Comparison of ENCODE assay signal across 35 mouse cellular contexts in the genomic region with DNA sequence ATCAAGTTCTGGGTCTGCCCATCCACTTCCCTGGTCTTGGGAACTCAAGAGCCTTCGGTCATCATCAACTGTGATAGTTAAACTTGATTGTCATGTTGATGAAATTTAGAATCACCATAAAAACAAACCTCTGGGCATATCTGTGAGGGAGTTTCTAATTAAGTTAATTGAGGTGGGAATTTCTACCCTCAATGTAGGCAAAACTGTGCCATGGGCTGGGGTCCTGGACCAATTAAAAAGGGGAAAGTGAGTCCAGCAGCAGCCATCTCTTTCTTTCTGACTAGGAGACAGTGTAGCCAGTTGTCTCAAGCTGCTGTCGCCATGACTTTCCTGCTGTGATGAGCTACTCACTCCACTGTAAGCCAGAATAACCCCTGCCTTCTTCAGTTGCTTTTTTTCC.
"Had no signal": no experiment of that assay in that cellular context is flagged by ENCODE, and none has a peak within 500 bp of the region (broad histone marks: within the 10 kb centered on the region; RNA-seq: fewer than 3 reads in every experiment).

No protein-coding gene starts in this region.

- H3K9me3 ChIP-seq: heart, embryonic 10.5 days; heart, embryonic 12.5 days; heart, embryonic 13.5 days; heart, embryonic 15.5 days; hindbrain, embryonic 10.5 days; hindbrain, embryonic 12.5 days; hindbrain, embryonic 13.5 days; hindbrain, embryonic 15.5 days; intestine, embryonic 15.5 days; kidney, embryonic 15.5 days had no signal

- H3K27ac ChIP-seq: heart, embryonic 10.5 days; heart, embryonic 13.5 days; heart, embryonic 15.5 days; hindbrain, embryonic 10.5 days; hindbrain, embryonic 12.5 days; hindbrain, embryonic 13.5 days; hindbrain, embryonic 14.5 days; hindbrain, embryonic 15.5 days; hindbrain, postnatal 0 days; intestine, embryonic 15.5 days; kidney, embryonic 15.5 days; kidney, postnatal 0 days; layer of hippocampus, adult 2 months; left cerebral cortex, adult 2 months had no signal

- ATAC-seq: hindbrain, embryonic 16.5 days; hindbrain, postnatal 0 days; inflammation-experienced regulatory T-cells, adult 6 months; intestine, embryonic 15.5 days; intestine, postnatal 0 days had no signal

- H3K4me1 ChIP-seq: heart, embryonic 12.5 days; heart, embryonic 15.5 days; intestine, embryonic 15.5 days; kidney, embryonic 15.5 days had no signal

- DNase-seq: heart, postnatal 10 days; heart, postnatal 14 days; heart, postnatal 36 days; heart, postnatal 4 days; kidney, adult 11 months; kidney, adult 18-20 months; kidney, adult 2 months; kidney, adult 8-10 months; kidney, adult 9 months; kidney, postnatal 10 days; kidney, postnatal 14 days; kidney, postnatal 25 days; kidney, postnatal 36 days; kidney, postnatal 4 days; layer of hippocampus, adult 9-11 months; layer of hippocampus, postnatal 36 days had no signal

- H3K9ac ChIP-seq: heart, embryonic 12.5 days; heart, embryonic 13.5 days; heart, embryonic 15.5 days; hindbrain, embryonic 12.5 days; hindbrain, embryonic 13.5 days; hindbrain, embryonic 14.5 days; hindbrain, embryonic 15.5 days; intestine, embryonic 15.5 days; kidney, embryonic 15.5 days had no signal

- H3K4me3 ChIP-seq: heart, embryonic 10.5 days; heart, embryonic 12.5 days; heart, embryonic 13.5 days; heart, embryonic 15.5 days; hindbrain, embryonic 10.5 days; hindbrain, embryonic 12.5 days; hindbrain, embryonic 13.5 days; hindbrain, embryonic 15.5 days; intestine, embryonic 15.5 days; kidney, embryonic 15.5 days; layer of hippocampus, adult 2 months; left cerebral cortex, adult 2 months had no signal

- H3K36me3 ChIP-seq: heart, embryonic 10.5 days; heart, embryonic 12.5 days; heart, embryonic 13.5 days; heart, embryonic 15.5 days; hindbrain, embryonic 10.5 days; hindbrain, embryonic 12.5 days; hindbrain, embryonic 15.5 days; intestine, embryonic 15.5 days; kidney, embryonic 15.5 days had no signal

- H3K27me3 ChIP-seq: heart, embryonic 12.5 days; heart, embryonic 13.5 days; heart, embryonic 15.5 days; hindbrain, embryonic 12.5 days; hindbrain, embryonic 13.5 days; hindbrain, embryonic 15.5 days; intestine, embryonic 15.5 days; kidney, embryonic 15.5 days had no signal

- H3K4me2 ChIP-seq: heart, embryonic 11.5 days; heart, embryonic 12.5 days; heart, embryonic 13.5 days; heart, embryonic 15.5 days; hindbrain, embryonic 12.5 days; hindbrain, embryonic 13.5 days; hindbrain, embryonic 14.5 days; hindbrain, embryonic 15.5 days; intestine, embryonic 15.5 days; kidney, embryonic 15.5 days had no signal
